Mouse (Mus musculus): ENCODE results near the gene Tarsl2.

Gene Tarsl2

GRCm38 (mm10) chr7:65714304-65714703 is 69.6 kb downstream of the Tarsl2 start:
- in situ Hi-C loops (cut with MboI, MseI) = no loop called here

- in situ Hi-C loops (cut with MboI, MseI) = no loop called here
Observed at GRCm38 (mm10) chr7:65734024-65734423, 89.3 kb downstream of the Tarsl2 start.

- in situ Hi-C loops (cut with MboI, MseI) = no loop called here
Observed at GRCm38 (mm10) chr7:65735261-65735660, 90.6 kb downstream of the Tarsl2 start.

- in situ Hi-C loops (cut with MboI, MseI) = no loop called here
Observed at GRCm38 (mm10) chr7:65737286-65738040, 92.8 kb downstream of the Tarsl2 start.

All from T-helper 17 cell (primary cell).